Mouse (Mus musculus) MEL (cell line): ENCODE results near the gene Dhrs9. TPM values are rescaled to one million over a fixed set of nuclear protein-coding genes. Genes with fewer than 3 reads are reported as not detected.

Experiments
- DNase-seq: peaks from one replicate; pipeline ENCODE4 v3.0.0; 2011; ENCODE audit warnings: low read depth, low spot score
- H3K27ac ChIP-seq: 2 replicates; pipeline ENCODE4 v1.5.1; 2012; ENCODE audit warnings: low read depth, mild to moderate bottlenecking, control low read depth, low read length, moderate library complexity; ENCODE audit not compliant: control insufficient read depth
- H3K27me3 ChIP-seq, 2 experiments: fragments of 150-350 bp in 1 of 2; sonication (generic) in 1 of 2; 2 replicates each; pipeline ENCODE4 v1.6.1; 2012; ENCODE audit warnings: low read length in 2 of 2, mild to moderate bottlenecking in 2 of 2, improper control_type of control experiment in 1 of 2, moderate library complexity in 1 of 2; ENCODE audit not compliant: insufficient read depth in 2 of 2, control insufficient read depth in 1 of 2
- H3K36me3 ChIP-seq, 2 experiments: 2 replicates each; pipeline ENCODE4 v1.6.1; 2012 to 2014; ENCODE audit warnings: low read length in 2 of 2, improper control_type of control experiment in 1 of 2, inconsistent platforms in 1 of 2, mild to moderate bottlenecking in 1 of 2; ENCODE audit not compliant: insufficient read depth in 2 of 2, control insufficient read depth in 1 of 2
- H3K4me1 ChIP-seq, 2 experiments: fragments of 150-350 bp in 1 of 2; sonication (generic) in 1 of 2; 2 replicates each; pipeline ENCODE4 v1.6.1; 2012; ENCODE audit warnings: low read length in 2 of 2, improper control_type of control experiment in 1 of 2, mild to moderate bottlenecking in 1 of 2; ENCODE audit not compliant: insufficient read depth in 2 of 2, control insufficient read depth in 1 of 2
- H3K4me3 ChIP-seq, 2 experiments: fragments of 150-350 bp in 1 of 2; sonication (generic) in 1 of 2; 2 replicates each; pipeline ENCODE4 v1.5.1; 2012; ENCODE audit warnings: low read depth in 2 of 2, low read length in 2 of 2, mild to moderate bottlenecking in 2 of 2, moderate library complexity in 2 of 2, control low read depth in 1 of 2, improper control_type of control experiment in 1 of 2; ENCODE audit not compliant: control insufficient read depth in 1 of 2, insufficient read depth in 1 of 2
- H3K79me2 ChIP-seq: 2 replicates; pipeline ENCODE4 v1.6.1; 2012; ENCODE audit warnings: mild to moderate bottlenecking, low read length, moderate library complexity; ENCODE audit not compliant: control insufficient read depth, poor library complexity, insufficient read depth
- H3K9ac ChIP-seq: 2 replicates; pipeline ENCODE4 v1.6.1; 2012; ENCODE audit warnings: low read depth, mild to moderate bottlenecking, control low read depth, low read length, moderate library complexity; ENCODE audit not compliant: control insufficient read depth, poor library complexity, severe bottlenecking
- H3K9me3 ChIP-seq: fragments of 150-350 bp; sonication (generic); replicated peaks from 2 replicates; pipeline ENCODE4 v1.6.1; 2012; ENCODE audit warnings: mild to moderate bottlenecking, low read length, improper control_type of control experiment, moderate library complexity; ENCODE audit not compliant: insufficient read depth
- BHLHE40 ChIP-seq: IDR thresholded peaks from 2 replicates; pipeline ENCODE4 v1.6.1; 2012; ENCODE audit warnings: low read depth, mild to moderate bottlenecking, inconsistent platforms, low read length, improper control_type of control experiment, borderline replicate concordance
- CHD1 ChIP-seq: IDR thresholded peaks from 2 replicates; pipeline ENCODE4 v1.6.1; 2012; ENCODE audit warnings: low read depth, mild to moderate bottlenecking, inconsistent platforms, low read length, improper control_type of control experiment
- E2F4 ChIP-seq: IDR thresholded peaks from 2 replicates; pipeline ENCODE4 v1.6.1; 2011; ENCODE audit warnings: low read depth, low read length, improper control_type of control experiment, borderline replicate concordance
- ELF1 ChIP-seq: IDR thresholded peaks from 2 replicates; pipeline ENCODE4 v1.6.1; 2014; ENCODE audit warnings: low read depth, mild to moderate bottlenecking, inconsistent platforms, low read length, improper control_type of control experiment, moderate library complexity
- EP300 ChIP-seq, 2 experiments: IDR thresholded peaks; 2 replicates each; pipeline ENCODE4 v1.6.1; 2011; ENCODE audit warnings: improper control_type of control experiment in 2 of 2, low read length in 2 of 2, low read depth in 1 of 2, mild to moderate bottlenecking in 1 of 2
- GABPA ChIP-seq: IDR thresholded peaks from 2 replicates; pipeline ENCODE4 v1.6.1; 2012; ENCODE audit warnings: low read depth, mild to moderate bottlenecking, inconsistent platforms, low read length, improper control_type of control experiment, moderate library complexity
- JUND ChIP-seq: IDR thresholded peaks from 2 replicates; pipeline ENCODE4 v1.6.1; 2011; ENCODE audit warnings: low read depth, mild to moderate bottlenecking, improper control_type of control experiment, low read length
- MAFK ChIP-seq: IDR thresholded peaks from 2 replicates; pipeline ENCODE4 v1.6.1; 2011; ENCODE audit warnings: low read depth, mild to moderate bottlenecking, low read length, improper control_type of control experiment, borderline replicate concordance
- MAX ChIP-seq: IDR thresholded peaks from 2 replicates; pipeline ENCODE4 v1.6.1; 2011; ENCODE audit warnings: low read length, improper control_type of control experiment
- MAZ ChIP-seq: IDR thresholded peaks from 2 replicates; pipeline ENCODE4 v1.6.1; 2012; ENCODE audit warnings: low read depth, mild to moderate bottlenecking, inconsistent platforms, low read length, improper control_type of control experiment
- MEF2A ChIP-seq: IDR thresholded peaks from 2 replicates; pipeline ENCODE4 v1.6.1; 2014; ENCODE audit warnings: low read depth, mild to moderate bottlenecking, inconsistent platforms, low read length, improper control_type of control experiment; ENCODE audit not compliant: poor library complexity, insufficient replicate concordance, severe bottlenecking; ENCODE audit errors: extremely low read depth
- MYB ChIP-seq: IDR thresholded peaks from 2 replicates; pipeline ENCODE4 v1.6.1; 2011; ENCODE audit warnings: mild to moderate bottlenecking, low read depth, low read length, improper control_type of control experiment
- POLR2A ChIP-seq, 2 experiments: IDR thresholded peaks; 2 replicates each; pipeline ENCODE4 v1.6.1; 2011 to 2012; ENCODE audit warnings: low read length in 2 of 2, mild to moderate bottlenecking in 2 of 2, control low read depth in 1 of 2, improper control_type of control experiment in 1 of 2, low read depth in 1 of 2, moderate library complexity in 1 of 2; ENCODE audit not compliant: control insufficient read depth in 1 of 2, insufficient read depth in 1 of 2, poor library complexity in 1 of 2
- POLR2AphosphoS5 ChIP-seq: IDR thresholded peaks from 2 replicates; pipeline ENCODE4 v1.6.1; 2012; ENCODE audit warnings: low read depth, borderline replicate concordance, mild to moderate bottlenecking, inconsistent platforms, low read length, moderate library complexity, mixed read lengths
- RCOR1 ChIP-seq: IDR thresholded peaks from 2 replicates; pipeline ENCODE4 v1.6.1; 2012; ENCODE audit warnings: low read depth, mild to moderate bottlenecking, inconsistent platforms, low read length, improper control_type of control experiment
- SIN3A ChIP-seq: IDR thresholded peaks from 2 replicates; pipeline ENCODE4 v1.6.1; 2012; ENCODE audit warnings: low read length, improper control_type of control experiment, inconsistent platforms
- TBP ChIP-seq: IDR thresholded peaks from 2 replicates; pipeline ENCODE4 v1.8.0; 2011; ENCODE audit warnings: low read depth, low read length, improper control_type of control experiment
- TCF12 ChIP-seq: IDR thresholded peaks from 2 replicates; pipeline ENCODE4 v1.6.1; 2014; ENCODE audit warnings: low read depth, mild to moderate bottlenecking, inconsistent platforms, low read length, improper control_type of control experiment, moderate library complexity
- UBTF ChIP-seq: IDR thresholded peaks from 2 replicates; pipeline ENCODE4 v1.6.1; 2012; ENCODE audit warnings: low read depth, mild to moderate bottlenecking, inconsistent platforms, low read length, improper control_type of control experiment, moderate library complexity, borderline replicate concordance; ENCODE audit not compliant: insufficient read depth
- USF2 ChIP-seq, 2 experiments: IDR thresholded peaks; 2 replicates each; pipeline ENCODE4 v1.6.1; 2011 to 2012; ENCODE audit warnings: improper control_type of control experiment in 2 of 2, low read length in 2 of 2, borderline replicate concordance in 1 of 2, inconsistent platforms in 1 of 2, low read depth in 1 of 2, mild to moderate bottlenecking in 1 of 2; ENCODE audit not compliant: insufficient read depth in 1 of 2
- ZC3H11A ChIP-seq: IDR thresholded peaks from 2 replicates; pipeline ENCODE4 v1.6.1; 2012; ENCODE audit warnings: low read depth, mild to moderate bottlenecking, inconsistent platforms, low read length, improper control_type of control experiment
- ZKSCAN1 ChIP-seq: IDR thresholded peaks from 2 replicates; pipeline ENCODE4 v1.6.1; 2012; ENCODE audit warnings: low read depth, mild to moderate bottlenecking, inconsistent platforms, low read length, improper control_type of control experiment, moderate library complexity
- ZNF384 ChIP-seq: IDR thresholded peaks from 2 replicates; pipeline ENCODE4 v1.6.1; 2012; ENCODE audit warnings: low read depth, mild to moderate bottlenecking, inconsistent platforms, low read length, improper control_type of control experiment
- polyA plus RNA-seq, 2 experiments: library from polyadenylated mRNA; stranded (reverse) in 1 of 2; unstranded in 1 of 2; fragments of >175 nt in 1 of 2; fragments of >200 nt in 1 of 2; gene quantifications; 2 replicates each; pipeline versions ENCODE4 v1.2.1 to v1.2.4; 2012; ENCODE audit warnings: low replicate concordance in 2 of 2, low read depth in 1 of 2; ENCODE audit not compliant: insufficient read length in 2 of 2, insufficient read depth in 1 of 2, missing spikeins in 1 of 2
- total RNA-seq: library from RNA; depleted of rRNA; stranded (reverse); fragments of 300-350 nt; gene quantifications from 2 replicates; pipeline ENCODE4 v1.2.3, GENCODE M21; 2012

Dhrs9 gene
- total and polyA plus RNA-seq, 3 experiments: not detected

DNA sequence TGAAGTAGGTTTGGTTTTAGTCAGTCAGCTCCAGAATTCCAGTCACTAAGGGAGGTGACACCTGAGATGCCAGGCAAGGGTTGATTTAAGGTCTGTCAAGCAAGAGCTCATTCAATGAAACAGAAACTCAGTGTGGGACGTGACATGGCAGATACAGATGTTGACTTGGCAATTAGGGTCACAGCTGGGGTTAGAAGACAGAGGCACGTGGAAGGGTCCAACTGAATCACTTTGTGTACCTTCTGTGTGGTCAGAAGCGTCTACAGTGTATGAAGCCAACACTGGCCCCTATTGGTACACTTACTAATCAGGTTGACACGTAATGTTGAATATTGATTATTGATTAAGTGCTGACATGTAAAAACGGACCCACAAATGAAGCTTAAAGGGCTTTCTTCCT is 44.6 kb downstream of the Dhrs9 start:
- no peak overlapping the region for H3K27ac ChIP-seq
- no peak for DNase-seq
- no peak for TF ChIP-seq BHLHE40
- no peak for TF ChIP-seq E2F4
- no peak for TF ChIP-seq USF2 (IDR thresholded peaks at IDR 0.05; ENCODE audit: borderline replicate concordance in 1 of 2, insufficient read depth in 1 of 2, low read depth in 1 of 2, low read length in 2 of 2)
- TF ChIP-seq SIN3A: no peak
- TF ChIP-seq TCF12: no peak
- TF ChIP-seq RCOR1: no peak
- no peak for TF ChIP-seq MAFK
- no peak for TF ChIP-seq UBTF
- no peak for TF ChIP-seq MAZ
- H3K9me3 ChIP-seq: no peaks in the 10 kb centered on the region
- no peaks in the 10 kb centered on the region for H3K27me3 ChIP-seq
- no peaks in the 10 kb centered on the region for H3K79me2 ChIP-seq
- no peak overlapping the region for H3K4me3 ChIP-seq
- no peak overlapping the region for H3K9ac ChIP-seq
- H3K36me3 ChIP-seq: no peaks in the 10 kb centered on the region
- H3K4me1 ChIP-seq: no peaks in the 10 kb centered on the region

DNA sequence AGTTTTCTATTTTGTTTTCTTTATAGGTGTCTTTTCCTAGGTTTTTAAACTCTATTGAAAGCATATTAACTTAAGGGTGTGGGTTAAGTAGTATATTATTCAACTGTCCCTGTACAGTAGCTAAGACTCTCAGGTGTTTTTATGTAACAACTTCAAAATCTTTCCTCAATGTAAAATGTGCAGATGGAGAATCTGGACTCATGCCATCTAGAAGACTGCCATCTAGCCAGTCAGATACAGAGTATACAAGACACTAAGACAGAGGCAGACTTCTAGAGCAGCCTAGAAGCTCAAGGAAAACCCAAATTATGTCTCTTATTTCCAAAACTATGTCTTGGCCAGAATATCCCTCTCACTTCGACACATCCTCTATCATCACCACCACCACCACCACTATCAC is 45.8 kb downstream of the Dhrs9 start:
- H3K9ac ChIP-seq: no peak overlapping the region
- H3K4me1 ChIP-seq: no peaks in the 10 kb centered on the region
- H3K9me3 ChIP-seq: no peaks in the 10 kb centered on the region
- H3K4me3 ChIP-seq: no peak overlapping the region
- H3K27me3 ChIP-seq: no peaks in the 10 kb centered on the region; a peak in 1 of 4 replicates
- no peaks in the 10 kb centered on the region for H3K36me3 ChIP-seq
- no peaks in the 10 kb centered on the region for H3K79me2 ChIP-seq
- no peak for TF ChIP-seq UBTF
- TF ChIP-seq MEF2A: no peak
- TF ChIP-seq ELF1: no peak
- no peak for TF ChIP-seq ZC3H11A
- no peak for TF ChIP-seq ZNF384
- TF ChIP-seq POLR2AphosphoS5: no peak
- TF ChIP-seq RCOR1: no peak
- TF ChIP-seq EP300 (IDR thresholded peaks at IDR 0.05; ENCODE audit: low read depth in 1 of 2, low read length in 2 of 2): no peak
- no peak for TF ChIP-seq MAX
- no peak for TF ChIP-seq MAZ
- TF ChIP-seq POLR2A (IDR thresholded peaks at IDR 0.05; ENCODE audit: control insufficient read depth in 1 of 2, insufficient read depth in 1 of 2, low read depth in 1 of 2, low read length in 2 of 2, poor library complexity in 1 of 2): no peak
- TF ChIP-seq TBP: no peak
- TF ChIP-seq MYB: no peak
- no peak for TF ChIP-seq JUND
- no peak for TF ChIP-seq CHD1
- TF ChIP-seq ZKSCAN1: no peak
- TF ChIP-seq GABPA: no peak
- TF ChIP-seq SIN3A: no peak
- DNase-seq: no peak
- H3K27ac ChIP-seq: no peak overlapping the region
